Mouse (Mus musculus) duodenum, adult 2 months (tissue): ENCODE data around the gene Nme8. TPM values are rescaled to one million over a fixed set of nuclear protein-coding genes. Genes with fewer than 3 reads are reported as not detected.

Experiments
- polyA plus RNA-seq: library from polyadenylated mRNA; depleted of rRNA; stranded (reverse); fragments of >200 nt; gene quantifications from 2 replicates; pipeline ENCODE4 v1.2.3, GENCODE M21; 2012; ENCODE audit warnings: low replicate concordance; rRNA removed

Gene Nme8
- not detected in 2 replicates for polyA plus RNA-seq

DNA sequence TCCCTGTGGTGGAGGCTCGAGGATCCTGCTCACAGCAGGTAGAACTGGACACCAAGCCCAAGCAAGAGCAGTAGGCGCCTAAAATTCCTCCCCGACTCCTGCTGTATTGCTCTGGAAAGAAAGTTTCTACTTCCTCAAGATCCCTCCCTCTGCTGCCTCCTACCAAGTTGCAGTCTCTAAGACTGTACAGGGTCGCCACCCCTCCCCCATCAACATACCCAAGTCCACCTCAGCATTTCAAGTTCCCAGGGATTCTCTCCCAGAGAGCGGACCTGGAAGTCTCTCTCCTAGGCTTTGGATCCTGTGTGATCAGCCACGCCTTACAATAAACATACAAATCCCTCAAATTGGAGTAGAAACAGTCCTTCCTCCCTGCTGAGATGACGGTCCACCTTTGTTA is at the start of gene Nme8:
Gene Nme8, minus strand, starts transcription at position 5 of the 400 bp plus-strand sequence.

DNA sequence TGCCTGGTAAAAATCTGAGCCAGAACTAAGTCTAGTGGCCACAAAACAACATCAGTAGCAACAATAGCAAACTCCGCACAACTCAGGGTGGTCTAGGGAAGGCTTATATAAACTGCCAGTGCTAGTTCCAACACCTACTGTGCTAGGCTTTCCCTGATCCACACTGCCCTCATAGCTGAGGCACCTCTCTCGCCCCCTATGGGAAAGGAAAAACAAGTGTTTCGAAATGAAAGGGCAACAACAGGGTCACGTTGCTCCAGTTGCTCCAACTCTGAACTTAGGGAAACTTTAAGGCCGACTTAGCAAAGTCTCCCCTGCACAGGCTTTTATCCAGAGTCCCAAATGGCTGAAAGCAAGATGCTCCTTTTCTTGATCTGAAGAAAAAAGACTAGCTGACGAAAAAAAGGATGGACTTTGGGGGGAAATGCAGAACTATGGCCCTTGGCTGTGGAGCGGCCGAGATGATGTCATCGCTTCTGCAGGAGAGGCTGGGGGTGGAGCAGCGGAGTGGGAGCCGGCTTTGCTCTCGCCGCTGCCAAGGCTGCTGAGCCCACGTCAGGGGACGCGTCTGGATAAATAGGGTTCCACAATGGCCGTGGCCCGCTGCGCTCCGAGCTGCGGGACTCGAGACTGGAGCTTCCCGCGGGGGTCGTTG is 74.9 kb downstream of the Nme8 start, which contains the start of gene Sfrp4:
Gene Sfrp4, plus strand, starts transcription at position 532 of the 655 bp plus-strand sequence.

DNA sequence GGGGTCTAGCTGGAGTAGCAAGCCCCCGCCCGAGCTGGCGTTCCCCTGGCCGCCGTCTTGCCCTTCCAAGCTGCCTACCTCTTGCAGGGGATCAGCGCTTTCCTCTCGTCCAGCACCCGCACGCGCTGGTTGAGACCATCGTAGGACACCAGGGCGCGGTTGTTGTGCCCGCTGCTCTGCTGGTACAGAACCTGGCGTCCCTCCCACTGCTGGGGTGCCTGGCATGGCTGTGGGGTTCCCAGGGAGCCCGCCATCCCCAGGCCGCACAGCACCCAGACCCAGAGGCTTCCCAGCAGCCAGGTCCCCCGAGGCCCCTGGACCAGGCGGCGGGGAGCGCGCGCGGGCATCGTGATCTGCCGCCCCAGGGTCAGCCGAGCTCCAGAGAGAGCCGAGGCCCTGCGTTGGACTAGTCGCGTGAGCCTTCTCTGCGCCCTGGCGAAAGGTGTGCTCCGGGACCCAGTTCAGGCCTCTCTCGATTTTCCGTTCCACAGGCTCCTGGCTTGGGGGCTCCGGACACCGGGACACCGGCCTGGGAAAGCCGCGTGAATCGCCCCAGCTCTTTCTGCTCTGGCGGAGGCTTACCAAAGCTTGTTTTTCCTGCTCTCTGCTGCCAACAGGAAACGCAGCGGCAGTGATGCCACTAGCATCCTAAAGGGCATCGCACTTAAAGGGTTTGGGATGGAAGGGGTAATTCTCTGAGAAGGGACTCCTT is 78.2 kb downstream of the Nme8 start, which contains the start of gene Epdr1:
Gene Epdr1, minus strand, starts transcription at position 712 of the 712 bp plus-strand sequence.

Other genes with a start within 250 kb of the Nme8 start
- 2.7 and 6.4 TPM in 2 replicates for gene Epdr1, start 77.9 kb downstream of the Nme8 start, polyA plus RNA-seq
- gene Sfrp4, start 74.7 kb downstream of the Nme8 start, polyA plus RNA-seq = 0.15 TPM in 1 of 2 replicates, not detected in the other
- not detected in 2 replicates for gene Gpr141, start 126.5 kb upstream of the Nme8 start, polyA plus RNA-seq